Mouse (Mus musculus) lung, postnatal 36 days (tissue): ENCODE measurements at regions not wholly inside any gene's neighbourhood (a gene's known extent, or its start where the extent isn't known, plus 50 kb on each side); places are given as distances from the start of the nearest gene placed in this dataset.

Experiments
- DNase-seq: peaks from one replicate; pipeline ENCODE4 v3.0.0; 2022; ENCODE audit warnings: mixed read lengths

GRCm38 (mm10) chr6:15501063-15501462 lies 219.4 kb upstream of the Mdfic start:
- DNase-seq = no peak

GRCm38 (mm10) chr6:15509314-15509713 lies 211.1 kb upstream of the Mdfic start:
- DNase-seq = no peak

- DNase-seq = no peak
Measured at GRCm38 (mm10) chr6:15537279-15537678, 183.2 kb upstream of the Mdfic start.

DNA sequence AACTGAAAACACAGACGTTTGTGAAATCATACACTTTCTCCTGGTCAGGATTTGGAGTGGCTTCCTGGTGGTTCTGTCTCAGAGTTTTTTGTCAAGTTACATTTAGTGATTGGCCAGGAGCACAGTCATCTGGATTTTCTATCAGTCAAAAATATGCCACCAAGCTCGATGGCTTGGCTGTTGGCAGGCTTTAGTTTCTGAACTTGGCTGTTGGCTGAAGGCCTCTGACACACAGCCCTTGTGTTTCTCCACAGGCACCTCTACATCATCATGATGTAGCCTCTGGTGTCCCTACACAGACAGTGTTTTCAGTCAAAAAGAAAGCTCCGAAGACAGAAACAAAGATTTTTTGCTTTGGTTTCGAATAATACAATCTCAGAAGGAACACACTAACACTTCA lies 178.5 kb upstream of the Mdfic start:
- DNase-seq = no peak

- DNase-seq = peak; percentile 5
Measured at GRCm38 (mm10) chr6:15543516-15544080, 176.9 kb upstream of the Mdfic start.

GRCm38 (mm10) chr6:15548833-15549232 lies 171.6 kb upstream of the Mdfic start:
- no peak for DNase-seq

- peak; percentile 15 for DNase-seq
Measured at GRCm38 (mm10) chr6:15592780-15593179, 127.7 kb upstream of the Mdfic start.

DNA sequence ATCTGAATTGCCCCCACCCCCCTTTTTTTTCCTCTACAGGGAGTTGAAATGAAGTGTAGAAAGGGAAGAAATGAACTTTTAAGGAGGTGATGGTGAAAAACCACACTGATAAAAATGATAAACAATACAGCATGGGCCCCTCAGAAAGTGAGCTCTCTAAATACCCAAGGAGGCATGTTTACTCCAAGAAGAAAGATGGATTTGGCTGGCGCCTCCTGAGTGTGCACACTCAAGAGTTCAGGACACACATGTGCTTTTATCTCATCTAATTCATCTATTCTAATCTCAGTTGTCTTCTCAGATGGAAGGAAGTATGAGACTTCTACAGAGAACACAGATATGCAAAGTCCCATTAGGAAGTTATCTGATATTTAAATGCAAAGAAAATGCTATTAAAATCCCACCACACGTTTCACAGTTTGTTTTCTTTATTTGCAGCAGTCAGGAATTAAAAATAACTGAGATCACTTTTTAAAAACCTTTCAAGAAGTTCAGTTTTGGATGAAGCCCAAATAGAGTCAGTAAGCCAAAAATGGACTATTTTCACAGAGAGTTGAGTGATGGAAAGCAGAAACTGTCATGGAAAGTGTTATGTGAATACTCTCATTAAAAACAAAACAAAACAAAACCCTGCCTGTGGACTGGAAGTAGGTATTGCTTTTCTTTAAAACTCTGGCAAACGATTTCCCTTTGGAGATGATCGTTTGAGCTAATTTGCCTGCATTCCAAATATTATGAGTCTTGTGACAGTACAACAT lies 123.1 kb upstream of the Mdfic start:
- DNase-seq = peak; percentile 2

GRCm38 (mm10) chr6:15610208-15610607 lies 110.3 kb upstream of the Mdfic start:
- DNase-seq = no peak

GRCm38 (mm10) chr6:15625910-15626564 lies 94.4 kb upstream of the Mdfic start:
- DNase-seq = peak; percentile 22

DNA sequence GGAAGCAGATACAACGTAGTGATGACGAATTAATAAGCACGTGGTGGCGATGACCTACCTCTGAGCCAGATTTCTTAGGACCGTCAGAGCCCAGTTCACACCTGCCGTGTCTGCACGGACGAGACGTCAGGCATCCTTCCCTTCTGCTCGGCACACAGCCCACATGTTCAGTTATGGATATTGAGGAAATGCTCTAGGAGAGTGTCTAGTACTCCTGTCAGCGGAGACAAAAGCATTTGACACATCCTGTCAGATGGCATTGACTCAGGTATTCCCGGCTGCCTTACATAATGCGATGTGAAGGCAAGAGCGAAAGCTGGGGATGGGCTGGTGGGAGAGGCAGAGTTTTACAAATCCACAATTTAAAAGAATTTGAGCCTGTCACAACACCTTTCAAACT lies 81.9 kb upstream of the Mdfic start:
- DNase-seq = no peak

GRCm38 (mm10) chr6:15639378-15639777 lies 81.1 kb upstream of the Mdfic start:
- DNase-seq = no peak

- DNase-seq = no peak
Measured at GRCm38 (mm10) chr6:15639809-15640479, 80.5 kb upstream of the Mdfic start.

DNA sequence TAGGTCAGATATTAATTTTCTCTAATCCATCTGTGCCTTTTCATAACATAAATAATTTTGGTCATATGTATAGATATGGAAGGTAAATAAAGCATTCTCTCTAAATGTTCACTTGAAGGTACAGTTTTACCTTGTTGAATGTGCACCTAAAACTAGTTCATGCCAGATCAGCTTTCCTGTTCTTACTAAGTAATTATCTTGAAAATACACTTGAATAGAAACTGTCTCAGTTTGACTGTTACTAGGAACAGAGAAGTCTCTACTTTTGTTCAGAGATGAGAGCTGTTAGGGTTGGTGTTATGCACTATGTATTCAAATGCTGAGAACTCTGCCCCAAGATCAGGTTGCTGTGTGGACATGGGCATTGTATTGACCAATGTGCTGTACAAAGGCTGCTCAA lies 76.2 kb upstream of the Mdfic start:
- no peak for DNase-seq

GRCm38 (mm10) chr6:15647499-15647898 lies 73.0 kb upstream of the Mdfic start:
- DNase-seq = no peak
